ENCODE assay signal across 10 mouse cellular contexts in genomic region chr2:144245464-144245863, GRCm38 (mm10). TPM values are rescaled to one million over a fixed set of nuclear protein-coding genes. Genes with fewer than 3 reads are reported as not detected.
DNase-seq lines count a peak whose midpoint lies in the region; ATAC-seq and TF ChIP-seq lines count a peak whose summit lies in the region.
"Had no signal": no experiment of that assay in that cellular context is flagged by ENCODE, and none has a peak within 500 bp of the region (broad histone marks: within the 10 kb centered on the region; RNA-seq: fewer than 3 reads in every experiment).

No protein-coding gene starts in this region.

- TF ChIP-seq CTCF in kidney, postnatal 0 days (IDR thresholded peaks at IDR 0.05; ENCODE audit: low read depth), result no peak

- no peaks in the 10 kb centered on the region for H3K4me1 ChIP-seq in kidney, postnatal 0 days (replicated peaks; ENCODE audit: insufficient read depth, low read length)
- H3K4me1 ChIP-seq in heart, embryonic 13.5 days, result peaks cover 27% of the 10 kb centered on the region

- no peaks in the 10 kb centered on the region for H3K27me3 ChIP-seq in kidney, postnatal 0 days (ENCODE audit: insufficient read depth, low read length)
- no peaks in the 10 kb centered on the region for H3K27me3 ChIP-seq in heart, embryonic 13.5 days (replicated peaks)
- H3K27me3 ChIP-seq: neural tube, embryonic 13.5 days had no signal

- no peaks in the 10 kb centered on the region for H3K9me3 ChIP-seq in kidney, postnatal 0 days (replicated peaks; ENCODE audit: low read length)
- H3K9me3 ChIP-seq in heart, embryonic 13.5 days, result no peaks in the 10 kb centered on the region
- H3K9me3 ChIP-seq: neural tube, embryonic 13.5 days had no signal

- peak; percentile 71 for DNase-seq in kidney, postnatal 0 days (ENCODE audit: low spot score)
- DNase-seq in kidney, postnatal 4 days, result no peak
- peak; percentile 51 for DNase-seq in brain, adult 2 months (ENCODE audit: low read depth, low spot score)
- no peak for DNase-seq in cerebellum, postnatal 10 days
- DNase-seq in c-Kit-positive CD71-positive TER-119-positive erythroid progenitor cells, embryonic 14.5 days (ENCODE audit: low spot score), result no peak
- DNase-seq: cerebellum, postnatal 14 days; thymus, postnatal 4 days had no signal

- H3K9ac ChIP-seq in kidney, postnatal 0 days (ENCODE audit: low read depth, low read length), result no peak overlapping the region
- no peak overlapping the region for H3K9ac ChIP-seq in heart, embryonic 13.5 days
- H3K9ac ChIP-seq: neural tube, embryonic 13.5 days had no signal

- peaks cover 17% of the 10 kb centered on the region for H3K36me3 ChIP-seq in kidney, postnatal 0 days (ENCODE audit: insufficient read depth, low read length)
- H3K36me3 ChIP-seq in heart, embryonic 13.5 days, result peaks cover 19% of the 10 kb centered on the region

- H3K4me2 ChIP-seq in kidney, postnatal 0 days (ENCODE audit: low read length), result no peak overlapping the region
- no peak overlapping the region for H3K4me2 ChIP-seq in heart, embryonic 13.5 days
- H3K4me2 ChIP-seq: neural tube, embryonic 13.5 days had no signal

- ATAC-seq in kidney, postnatal 0 days (replicated peaks; ENCODE audit: low FRiP score, low read depth), result no peak
- ATAC-seq in heart, embryonic 13.5 days (ENCODE audit: extremely low read depth, insufficient number of reproducible peaks, low FRiP score, low TSS enrichment), result no peak
- peak; percentile 70 for ATAC-seq in megakaryocyte progenitor cell, adult 5-6 weeks (replicated peaks; ENCODE audit: poor library complexity)

- whole genome bisulfite sequencing in kidney, postnatal 0 days, result 32% methylated on average over 7 of the region's 7 CpGs
- 80% methylated on average over 7 of the region's 7 CpGs for WGBS in heart, embryonic 13.5 days

- H3K4me3 ChIP-seq in kidney, postnatal 0 days (replicated peaks; ENCODE audit: low read depth, low read length), result no peak overlapping the region
- no peak overlapping the region for H3K4me3 ChIP-seq in heart, embryonic 13.5 days
- H3K4me3 ChIP-seq: neural tube, embryonic 13.5 days had no signal

- H3K27ac ChIP-seq in kidney, postnatal 0 days, result 0 out of 2 replicates have a peak overlapping the region, but pooled peaks have one; percentile 16
- peak overlapping the region; percentile 1; the same call in 1 of the 2 replicates for H3K27ac ChIP-seq in heart, embryonic 13.5 days (replicated peaks)
- H3K27ac ChIP-seq: neural tube, embryonic 13.5 days had no signal

RNA-seq across cellular contexts. Expression of gene Mgme1, which starts 25.0 kb away (rescaled TPM):
- 16.0 and 16.6 TPM in 2 replicates for polyA plus RNA-seq in kidney, postnatal 0 days (2015; fragmentation: Nextera tagmentation; extraction: Ambion mirVana)
- 20.0 and 22.5 TPM in 2 replicates for polyA plus RNA-seq in heart, embryonic 13.5 days (2015; fragmentation: Nextera tagmentation; extraction: Ambion mirVana)
- total RNA-seq in megakaryocyte progenitor cell, adult 5-6 weeks (2015), result 16.5 and 17.7 TPM in 2 replicates
- 30.2 and 31.0 TPM in 2 replicates for total RNA-seq in megakaryocyte progenitor cell, adult 5-6 weeks (2017)

RNA-seq across cellular contexts. Expression of gene Snx5, which starts 25.2 kb away (rescaled TPM):
- 103 and 112 TPM in 2 replicates for polyA plus RNA-seq in kidney, postnatal 0 days (2015; fragmentation: Nextera tagmentation; extraction: Ambion mirVana)
- polyA plus RNA-seq in heart, embryonic 13.5 days (2015; fragmentation: Nextera tagmentation; extraction: Ambion mirVana), result 90.9 and 96.3 TPM in 2 replicates
- total RNA-seq in megakaryocyte progenitor cell, adult 5-6 weeks (2015), result 269 and 285 TPM in 2 replicates
- total RNA-seq in megakaryocyte progenitor cell, adult 5-6 weeks (2017), result 297 and 304 TPM in 2 replicates

Comparison
In these comparisons a context has a peak if more than half of its experiments do, and no peak if none do; other contexts are left out.
1. DNase-seq: peak in kidney, postnatal 0 days (single experiment) and brain, adult 2 months (single experiment); none in kidney, postnatal 4 days (0 of 2), cerebellum, postnatal 10 days (0 of 2) and c-Kit-positive CD71-positive TER-119-positive erythroid progenitor cells, embryonic 14.5 days (single experiment).